Mouse (Mus musculus): ENCODE measurements around the gene Rere.
"Not testable (repeated sequence)": the region's sequence is repeated elsewhere in the genome, so short reads cannot be mapped to it uniquely, and the experiment has no call there.

DNA sequence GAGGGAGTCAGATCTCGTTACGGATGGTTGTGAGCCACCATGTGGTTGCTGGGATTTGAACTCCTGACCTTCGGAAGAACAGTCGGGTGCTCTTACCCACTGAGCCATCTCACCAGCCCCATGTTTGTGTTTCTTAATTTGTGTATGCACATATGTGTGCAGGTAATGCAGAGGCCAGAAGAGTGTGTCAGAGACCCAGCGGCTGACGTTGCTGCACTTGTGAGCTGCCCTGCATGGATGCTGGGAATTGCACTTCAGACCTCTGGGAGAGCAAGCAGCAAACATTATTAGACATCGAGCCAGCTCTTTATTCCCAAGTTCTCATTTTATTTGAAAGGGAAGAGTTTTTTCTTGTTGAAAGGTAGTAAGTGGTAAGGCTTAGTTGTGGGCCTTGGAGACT is 2.1 kb upstream of the Rere start:
- not testable (repeated sequence) for TF ChIP-seq EP300 (optimal IDR thresholded peaks at IDR 0.05); CTCF (IDR thresholded peaks at IDR 0.05; ENCODE audit: low read depth)
